Mouse (Mus musculus) spleen, postnatal 36 days (tissue): ENCODE measurements at regions not wholly inside any gene's neighbourhood (a gene's known extent, or its start where the extent isn't known, plus 50 kb on each side); places are given as distances from the start of the nearest gene placed in this dataset.

Experiments used
- DNase-seq, 2 experiments: peaks; one replicate each; pipeline ENCODE4 v3.0.0; 2022; ENCODE audit warnings: low spot score in 2 of 2, mixed read lengths in 1 of 2

GRCm38 (mm10) chr5:43422815-43423687, 92.3 kb upstream of the C1qtnf7 start:
- peak; percentile 37 to 53 for DNase-seq

- DNase-seq, result no peak
These were observed 90.6 kb upstream of the C1qtnf7 start for GRCm38 (mm10) chr5:43424551-43425257.

GRCm38 (mm10) chr5:43433337-43433736, 82.0 kb upstream of the C1qtnf7 start:
- no peak for DNase-seq

- DNase-seq, result no peak
These were observed 76.1 kb upstream of the C1qtnf7 start for GRCm38 (mm10) chr5:43439191-43439590.

- DNase-seq, result no peak
These were observed 74.0 kb upstream of the C1qtnf7 start for GRCm38 (mm10) chr5:43441306-43441705.

- no peak for DNase-seq
These were observed 70.6 kb upstream of the C1qtnf7 start for GRCm38 (mm10) chr5:43444582-43445214.

GRCm38 (mm10) chr5:43445620-43446019, 69.7 kb upstream of the C1qtnf7 start:
- no peak for DNase-seq

GRCm38 (mm10) chr5:43446295-43446694, 69.0 kb upstream of the C1qtnf7 start:
- no peak for DNase-seq

GRCm38 (mm10) chr5:43456018-43456417, 59.3 kb upstream of the C1qtnf7 start:
- DNase-seq, result no peak

GRCm38 (mm10) chr5:43457725-43458124, 57.6 kb upstream of the C1qtnf7 start:
- no peak for DNase-seq

GRCm38 (mm10) chr5:43461987-43462715, 53.2 kb upstream of the C1qtnf7 start:
- DNase-seq, result no peak
